Mouse (Mus musculus) hindbrain, embryonic 10.5 days (tissue): ENCODE results near the gene Prkcz. TPM values are rescaled to one million over a fixed set of nuclear protein-coding genes. Genes with fewer than 3 reads are reported as not detected.

Source experiments
- DNase-seq: peaks from one replicate; pipeline ENCODE4 v3.0.0-alpha.2; 2017; ENCODE audit warnings: low spot score
- H3K27ac ChIP-seq: fragments of 300-500 bp; sonication (generic); 2 replicates; pipeline ENCODE4 v1.5.1; 2016; ENCODE audit warnings: mild to moderate bottlenecking, moderate library complexity
- H3K27me3 ChIP-seq: fragments of 300-500 bp; sonication (generic); 2 replicates; pipeline ENCODE4 v1.6.1; 2016; ENCODE audit warnings: mild to moderate bottlenecking; ENCODE audit not compliant: poor library complexity, insufficient read depth, severe bottlenecking
- H3K36me3 ChIP-seq: fragments of 300-500 bp; sonication (generic); 2 replicates; pipeline ENCODE4 v1.6.1; 2016; ENCODE audit warnings: mild to moderate bottlenecking, moderate library complexity
- H3K4me1 ChIP-seq: fragments of 300-500 bp; sonication (generic); replicated peaks from 2 replicates; pipeline ENCODE4 v1.6.1; 2016; ENCODE audit warnings: mild to moderate bottlenecking
- H3K4me3 ChIP-seq: fragments of 300-500 bp; sonication (generic); 2 replicates; pipeline ENCODE4 v1.5.1; 2016; ENCODE audit warnings: mild to moderate bottlenecking, moderate library complexity
- H3K9me3 ChIP-seq: fragments of 300-500 bp; sonication (generic); 2 replicates; pipeline ENCODE4 v1.6.1; 2016; ENCODE audit warnings: mild to moderate bottlenecking, moderate library complexity
- WGBS: fragments of 180-500 bp; shearing (Covaris S2); methylation state at CpG from one replicate; pipeline ENCODE4 v1.1.7; 2016; 5-methylcytosine and 5-hydroxymethylcytosine counted together
- polyA plus RNA-seq: library from polyadenylated mRNA; unstranded; fragments of >200 nt; fragmentation: Nextera tagmentation; extraction: Ambion mirVana; gene quantifications from 2 replicates; pipeline ENCODE4 v1.2.1, GENCODE M21; 2016

Gene Prkcz
- polyA plus RNA-seq, 1 experiment from 2014 or later, result 19.3 TPM

DNA sequence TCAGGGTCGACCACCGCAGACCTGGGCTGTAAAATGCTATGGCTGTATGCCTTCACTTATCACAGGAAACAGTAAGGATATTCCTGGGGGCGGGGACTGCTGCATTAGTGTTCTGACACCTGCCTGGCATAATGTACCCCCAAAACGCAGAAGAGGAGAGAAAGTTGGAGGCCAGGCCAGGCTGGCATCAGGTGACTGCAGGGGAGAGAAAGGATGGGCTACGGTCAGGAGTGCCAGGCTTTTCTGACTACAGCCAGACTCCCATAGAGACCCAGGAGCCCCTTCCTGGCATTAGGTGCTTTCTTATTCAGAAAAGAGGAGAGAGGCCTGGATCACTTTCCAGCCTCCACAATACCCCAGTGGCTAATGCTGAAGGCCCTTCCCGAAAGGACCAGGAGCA is 121.7 kb downstream of the Prkcz start:
- peaks cover 32% of the 10 kb centered on the region for H3K4me1 ChIP-seq
- no peak overlapping the region for H3K27ac ChIP-seq
- no peak overlapping the region for H3K4me3 ChIP-seq
- 64% methylated on average over 6 of the region's 6 CpGs for WGBS
- no peaks in the 10 kb centered on the region for H3K9me3 ChIP-seq
- DNase-seq, result no peak
- 0 out of 2 replicates have a peak, but pooled peaks cover 6% of the 10 kb centered on the region for H3K27me3 ChIP-seq
- H3K36me3 ChIP-seq, result no peaks in the 10 kb centered on the region

DNA sequence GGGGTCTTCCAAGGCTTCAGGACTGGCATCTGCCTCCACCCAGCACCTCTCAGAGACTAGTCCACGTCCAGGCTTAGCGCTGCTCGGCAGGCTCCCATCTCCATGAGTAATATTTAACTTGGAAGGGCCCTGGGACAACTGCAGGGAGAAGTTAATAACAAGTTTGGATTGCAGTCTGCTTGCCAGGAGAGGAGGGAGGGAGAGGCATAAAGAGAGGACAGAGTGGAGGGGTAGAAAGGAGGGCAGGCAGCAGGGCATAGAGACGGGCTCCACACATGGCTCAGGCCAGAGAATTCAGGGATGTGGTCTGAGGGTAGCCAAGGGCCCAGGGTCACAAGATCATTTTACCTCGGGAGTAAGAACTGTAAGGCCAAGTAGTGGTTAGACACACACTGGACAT is 122.9 kb downstream of the Prkcz start:
- peak overlapping the region; percentile 9; the same call in 1 of the 2 replicates for H3K27ac ChIP-seq
- H3K36me3 ChIP-seq, result no peaks in the 10 kb centered on the region
- H3K4me1 ChIP-seq, result peaks cover 44% of the 10 kb centered on the region
- no peaks in the 10 kb centered on the region for H3K9me3 ChIP-seq
- WGBS, result 80% methylated on average over 5 of the region's 5 CpGs
- no peak overlapping the region for H3K4me3 ChIP-seq
- 0 out of 2 replicates have a peak, but pooled peaks cover 6% of the 10 kb centered on the region for H3K27me3 ChIP-seq
- DNase-seq, result no peak

DNA sequence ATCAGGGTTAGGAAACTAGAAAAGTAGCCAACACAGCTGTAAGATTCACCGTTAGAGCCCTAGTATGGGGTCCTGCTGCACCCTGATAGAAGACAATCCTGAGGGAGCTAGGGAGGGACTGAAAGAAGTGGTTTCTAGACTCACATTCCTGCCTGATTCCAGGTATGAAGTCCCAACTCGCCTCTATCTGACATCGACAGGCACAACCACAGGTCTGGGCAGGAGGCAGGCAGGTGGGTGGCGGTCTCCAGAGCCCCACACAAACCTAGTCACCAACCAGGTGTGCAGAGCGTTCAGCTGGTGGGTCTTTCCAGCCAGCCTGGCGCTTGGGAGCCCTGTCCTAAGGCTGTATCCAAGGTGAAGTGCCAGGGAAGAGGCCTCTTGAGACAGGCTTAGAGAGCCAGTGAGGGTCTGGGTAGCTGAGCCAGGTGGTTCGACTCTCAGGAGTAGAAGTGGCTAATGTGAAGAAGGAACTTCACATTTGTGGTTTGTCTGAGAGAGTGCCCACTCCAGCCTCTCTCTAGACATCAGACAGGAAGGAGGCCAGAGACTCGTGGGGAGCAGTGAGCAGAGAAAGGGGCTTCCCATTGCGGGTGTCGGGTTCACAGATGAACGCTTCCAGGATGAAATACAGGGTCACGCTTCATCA is 124.3 kb downstream of the Prkcz start:
- peaks cover 46% of the 10 kb centered on the region for H3K4me1 ChIP-seq
- H3K4me3 ChIP-seq, result no peak overlapping the region
- DNase-seq, result no peak
- H3K9me3 ChIP-seq, result no peaks in the 10 kb centered on the region
- 0 out of 2 replicates have a peak overlapping the region, but pooled peaks have one; percentile 53 for H3K27ac ChIP-seq
- WGBS, result 73% methylated on average over 12 of the region's 12 CpGs
- H3K27me3 ChIP-seq, result 0 out of 2 replicates have a peak, but pooled peaks cover 1% of the 10 kb centered on the region
- no peaks in the 10 kb centered on the region for H3K36me3 ChIP-seq

DNA sequence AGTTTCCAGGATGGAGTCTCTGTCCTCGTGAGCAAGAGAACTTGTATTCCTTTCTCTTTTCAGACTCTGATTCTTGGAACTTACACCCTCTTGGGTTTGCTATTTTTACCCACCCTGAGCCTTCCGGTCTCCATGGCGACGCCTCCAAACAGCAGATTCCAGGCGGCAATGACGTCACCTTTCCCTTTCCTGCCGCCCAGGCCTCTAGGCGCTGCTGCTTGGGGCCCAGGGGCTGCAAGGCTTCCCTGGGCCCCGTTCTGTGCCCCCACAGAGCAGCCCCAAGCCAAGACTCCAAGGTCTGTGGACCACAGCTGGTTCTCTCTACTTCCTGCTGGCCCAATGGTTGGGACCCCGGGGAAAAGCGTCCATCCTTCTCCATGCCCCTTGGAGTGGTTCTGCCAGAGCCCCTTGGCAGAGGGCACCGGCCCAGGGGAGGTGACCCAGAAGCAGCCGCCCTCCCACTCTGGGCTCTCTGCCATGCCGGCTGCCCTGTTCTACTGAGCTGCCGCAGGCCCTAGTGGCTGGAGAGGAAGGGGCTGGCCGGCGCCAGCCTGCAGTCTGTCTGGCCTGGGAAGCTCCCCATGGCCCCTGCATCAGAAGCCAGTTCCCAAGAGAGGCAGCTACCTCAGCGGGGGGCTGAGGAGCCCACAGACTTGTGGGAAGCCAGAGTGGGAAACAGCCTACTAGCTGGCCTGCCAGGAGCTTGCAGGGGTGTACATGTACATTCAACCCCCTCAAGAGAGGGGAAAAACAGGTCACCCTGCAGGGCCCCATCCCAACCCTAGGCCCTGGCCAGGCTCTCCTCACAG is 125.6 kb downstream of the Prkcz start:
- Histone ChIP-seq H3K9me3 (no peaks in the 10 kb centered on the region), H3K27ac (peak overlapping the region; percentile 89), H3K36me3 (no peaks in the 10 kb centered on the region), H3K4me1 (peaks cover 53% of the 10 kb centered on the region), H3K27me3 (no peaks in the 10 kb centered on the region), H3K4me3 (peak overlapping the region; percentile 22)
- WGBS, result 25% methylated on average over 18 of the region's 18 CpGs
- DNase-seq, result peak; percentile 83

DNA sequence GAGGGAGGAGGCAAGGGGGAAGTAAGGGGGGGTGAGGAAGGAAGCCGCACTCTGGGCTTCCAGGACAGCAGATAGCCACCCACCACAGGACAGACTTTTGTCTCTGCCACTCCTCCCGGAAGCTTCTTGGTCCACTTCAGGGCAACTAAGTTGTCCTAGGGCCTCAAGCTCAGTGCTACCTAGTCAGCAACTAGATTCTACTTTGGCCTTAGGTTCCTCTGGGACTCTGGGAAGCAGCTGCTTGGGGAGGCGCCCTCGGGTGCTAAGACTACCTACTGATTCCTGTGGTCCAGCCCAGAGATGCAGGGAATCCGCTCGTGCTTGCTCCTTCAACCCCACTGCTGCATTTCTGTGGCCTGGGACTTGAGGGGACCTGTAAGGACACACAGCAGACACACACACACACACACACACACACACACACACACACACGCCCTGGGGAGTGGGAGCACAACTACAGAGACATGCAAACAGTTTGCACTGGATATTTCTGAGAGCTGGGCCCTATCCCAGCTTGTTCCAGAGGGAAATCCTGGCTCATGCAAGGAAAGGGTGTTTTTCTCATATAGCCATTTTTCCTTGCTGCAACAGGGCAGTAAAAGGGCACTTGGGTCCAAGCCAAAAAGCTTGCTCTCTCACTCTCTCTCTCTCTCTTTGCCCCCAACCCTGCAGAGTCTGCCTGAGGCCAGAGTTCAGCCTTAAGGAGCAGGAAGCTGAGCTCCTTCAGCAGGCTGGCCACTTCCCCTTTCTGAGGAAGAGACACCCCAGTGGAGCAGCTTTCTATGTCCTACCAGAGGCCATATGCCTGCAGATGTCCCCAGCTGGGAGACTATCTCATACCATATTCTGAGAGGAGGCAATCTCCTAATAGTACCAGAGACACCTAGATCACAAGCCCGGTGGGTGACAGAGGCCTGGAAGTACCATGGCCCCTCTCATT is 126.5 kb downstream of the Prkcz start:
- H3K27ac ChIP-seq, result peak overlapping the region; percentile 89
- DNase-seq, result no peak
- H3K4me1 ChIP-seq, result peaks cover 53% of the 10 kb centered on the region
- WGBS, result 78% methylated on average over 8 of the region's 8 CpGs
- no peaks in the 10 kb centered on the region for H3K9me3 ChIP-seq
- H3K27me3 ChIP-seq, result no peaks in the 10 kb centered on the region
- H3K36me3 ChIP-seq, result no peaks in the 10 kb centered on the region
- peak overlapping the region; percentile 22 for H3K4me3 ChIP-seq

DNA sequence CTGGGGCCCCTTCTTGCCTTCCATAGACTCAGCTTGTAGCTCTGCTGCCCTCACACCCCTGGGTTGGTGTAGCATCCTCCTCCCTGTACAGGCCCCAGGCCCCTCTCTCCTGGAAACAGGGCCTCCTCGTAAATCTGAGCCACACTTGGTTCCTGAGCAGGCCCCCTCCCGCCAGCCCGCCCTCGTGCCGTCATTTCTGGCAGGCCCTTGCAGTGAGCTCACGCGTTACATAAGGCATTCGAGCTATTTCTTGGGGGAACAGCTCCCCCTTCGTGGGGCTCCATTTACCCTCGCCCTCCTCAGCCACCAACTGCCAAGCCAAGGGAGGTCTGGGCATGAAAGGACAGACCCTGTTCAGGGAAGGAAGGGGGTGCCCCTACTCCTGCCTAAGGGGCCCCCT is 127.3 kb downstream of the Prkcz start:
- Histone ChIP-seq H3K36me3 (no peaks in the 10 kb centered on the region), H3K4me1 (peaks cover 53% of the 10 kb centered on the region), H3K9me3 (no peaks in the 10 kb centered on the region), H3K27me3 (no peaks in the 10 kb centered on the region), H3K27ac (peak overlapping the region; percentile 89), H3K4me3 (no peak overlapping the region)
- WGBS, result 42% methylated on average over 10 of the region's 10 CpGs
- DNase-seq, result no peak

DNA sequence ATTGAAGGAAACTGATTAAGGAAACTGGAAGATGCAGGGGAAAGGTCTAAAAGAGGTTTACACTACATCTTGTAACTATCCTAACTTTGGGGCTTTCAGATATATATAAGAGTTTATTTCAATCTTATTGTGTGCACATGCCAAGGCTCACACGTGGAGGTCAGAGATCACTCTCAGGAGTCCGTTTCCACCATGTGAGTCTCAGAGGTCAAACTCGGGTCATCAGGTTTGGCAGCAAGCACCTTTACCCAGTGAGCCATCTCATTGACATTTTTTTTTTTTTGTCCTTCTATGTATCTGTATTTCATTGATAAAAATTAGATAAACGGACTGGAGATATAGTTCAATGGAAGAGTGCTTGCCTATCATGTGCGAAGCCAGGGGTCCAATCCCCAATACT is 132.7 kb downstream of the Prkcz start:
- H3K27ac ChIP-seq, result no peak overlapping the region
- H3K4me3 ChIP-seq, result no peak overlapping the region
- H3K9me3 ChIP-seq, result no peaks in the 10 kb centered on the region
- no peak for DNase-seq
- peaks cover 7% of the 10 kb centered on the region; the same call in 1 of the 2 replicates for H3K27me3 ChIP-seq
- peaks cover 18% of the 10 kb centered on the region for H3K4me1 ChIP-seq
- WGBS, result 78% methylated on average over 5 of the region's 5 CpGs
- H3K36me3 ChIP-seq, result no peaks in the 10 kb centered on the region

DNA sequence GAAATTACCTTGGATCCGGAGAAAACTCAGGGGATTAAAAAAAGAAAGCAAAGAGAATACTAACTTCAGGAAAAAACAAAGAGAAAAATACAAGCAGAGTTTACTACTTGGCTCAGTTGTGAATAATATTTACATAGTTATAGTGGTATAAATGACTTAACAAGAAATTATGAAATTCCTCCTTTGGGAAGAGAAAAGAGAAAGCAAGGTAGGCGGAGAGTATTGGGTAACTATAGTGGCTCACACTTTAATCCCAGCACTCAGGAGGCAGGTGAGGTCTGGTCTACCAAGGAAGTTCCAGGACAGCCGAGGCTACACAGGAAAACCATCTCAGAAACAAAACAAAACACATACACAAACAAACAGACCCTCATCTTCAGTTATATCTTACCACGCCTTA is 133.2 kb downstream of the Prkcz start:
- no peaks in the 10 kb centered on the region for H3K9me3 ChIP-seq
- no peak for DNase-seq
- no peak overlapping the region for H3K4me3 ChIP-seq
- WGBS, result 84% methylated on average over 4 of the region's 4 CpGs
- peaks cover 19% of the 10 kb centered on the region for H3K4me1 ChIP-seq
- H3K27me3 ChIP-seq, result peaks cover 7% of the 10 kb centered on the region; the same call in 1 of the 2 replicates
- no peaks in the 10 kb centered on the region for H3K36me3 ChIP-seq
- H3K27ac ChIP-seq, result no peak overlapping the region

DNA sequence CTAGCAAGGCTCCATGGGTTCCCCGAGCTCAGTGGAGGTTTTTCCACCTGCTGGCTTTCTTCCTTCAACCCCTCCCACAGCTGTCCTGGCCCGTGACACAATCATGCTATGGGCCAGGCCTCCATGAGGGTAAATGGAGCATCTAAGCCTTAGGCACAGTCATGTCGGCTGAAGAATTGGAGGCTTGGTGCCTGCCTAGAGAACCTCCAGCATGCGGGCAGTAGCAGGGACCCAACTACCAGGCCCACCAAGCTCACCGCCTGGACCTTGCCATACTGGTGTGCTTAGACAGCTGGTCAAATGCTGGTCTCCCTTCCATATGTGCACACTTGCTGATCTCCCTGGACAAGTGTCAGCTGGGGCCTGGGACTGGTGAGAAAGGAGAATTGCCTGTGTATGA is 135.2 kb downstream of the Prkcz start:
- WGBS, result 81% methylated on average over 5 of the region's 5 CpGs
- peaks cover 7% of the 10 kb centered on the region; the same call in 1 of the 2 replicates for H3K27me3 ChIP-seq
- no peak for DNase-seq
- no peaks in the 10 kb centered on the region for H3K9me3 ChIP-seq
- peaks cover 25% of the 10 kb centered on the region for H3K4me1 ChIP-seq
- no peak overlapping the region for H3K27ac ChIP-seq
- H3K4me3 ChIP-seq, result no peak overlapping the region
- H3K36me3 ChIP-seq, result no peaks in the 10 kb centered on the region

DNA sequence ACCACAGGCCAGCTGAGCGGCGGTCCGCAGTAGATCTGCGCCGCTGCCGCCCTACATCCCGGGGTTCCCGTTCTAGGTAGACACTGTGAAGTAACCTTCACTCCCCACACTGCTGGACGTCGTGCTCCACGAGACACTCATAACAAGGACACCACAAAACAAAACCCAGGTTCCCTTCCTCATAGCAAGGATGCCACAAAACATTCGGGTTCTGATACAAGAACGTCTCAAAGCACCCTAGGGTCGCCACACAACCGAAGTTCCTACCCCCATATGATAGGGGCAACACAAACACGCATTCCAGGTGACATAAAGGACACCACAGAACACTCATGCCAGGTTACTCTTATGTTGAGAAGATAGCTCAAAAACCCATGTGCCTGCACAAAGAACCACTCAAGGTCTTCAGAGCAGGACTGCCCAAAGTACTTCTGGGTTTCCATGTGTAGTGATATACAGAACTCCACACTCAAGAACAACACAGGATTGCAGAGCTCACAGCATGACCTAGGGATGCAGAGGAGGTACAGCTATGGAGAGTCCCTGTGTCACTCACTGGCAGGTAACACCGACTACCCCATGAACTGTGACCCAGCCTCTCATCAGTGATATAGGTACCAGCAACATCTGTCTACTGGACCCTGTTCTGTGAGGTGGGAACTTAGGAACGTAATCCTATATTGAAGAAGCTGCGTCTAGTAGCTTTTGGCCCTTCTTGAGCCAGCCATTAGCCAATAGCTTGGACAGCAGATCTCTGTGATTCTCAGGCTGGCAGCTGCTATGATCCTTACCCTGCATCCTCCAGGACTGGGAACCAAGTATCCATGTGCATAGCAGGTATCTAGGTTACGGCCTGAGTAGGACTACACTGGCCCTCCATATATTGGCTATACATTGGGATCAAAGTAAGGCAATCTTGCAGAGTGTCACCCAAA is 137.3 kb downstream of the Prkcz start:
- peaks cover 7% of the 10 kb centered on the region; the same call in 1 of the 2 replicates for H3K27me3 ChIP-seq
- H3K9me3 ChIP-seq, result no peaks in the 10 kb centered on the region
- no peaks in the 10 kb centered on the region for H3K36me3 ChIP-seq
- peak overlapping the region; percentile 98 for H3K27ac ChIP-seq
- 34% methylated on average over 20 of the region's 20 CpGs for WGBS
- DNase-seq, result no peak
- H3K4me3 ChIP-seq, result peak overlapping the region; percentile 95
- H3K4me1 ChIP-seq, result peaks cover 45% of the 10 kb centered on the region

DNA sequence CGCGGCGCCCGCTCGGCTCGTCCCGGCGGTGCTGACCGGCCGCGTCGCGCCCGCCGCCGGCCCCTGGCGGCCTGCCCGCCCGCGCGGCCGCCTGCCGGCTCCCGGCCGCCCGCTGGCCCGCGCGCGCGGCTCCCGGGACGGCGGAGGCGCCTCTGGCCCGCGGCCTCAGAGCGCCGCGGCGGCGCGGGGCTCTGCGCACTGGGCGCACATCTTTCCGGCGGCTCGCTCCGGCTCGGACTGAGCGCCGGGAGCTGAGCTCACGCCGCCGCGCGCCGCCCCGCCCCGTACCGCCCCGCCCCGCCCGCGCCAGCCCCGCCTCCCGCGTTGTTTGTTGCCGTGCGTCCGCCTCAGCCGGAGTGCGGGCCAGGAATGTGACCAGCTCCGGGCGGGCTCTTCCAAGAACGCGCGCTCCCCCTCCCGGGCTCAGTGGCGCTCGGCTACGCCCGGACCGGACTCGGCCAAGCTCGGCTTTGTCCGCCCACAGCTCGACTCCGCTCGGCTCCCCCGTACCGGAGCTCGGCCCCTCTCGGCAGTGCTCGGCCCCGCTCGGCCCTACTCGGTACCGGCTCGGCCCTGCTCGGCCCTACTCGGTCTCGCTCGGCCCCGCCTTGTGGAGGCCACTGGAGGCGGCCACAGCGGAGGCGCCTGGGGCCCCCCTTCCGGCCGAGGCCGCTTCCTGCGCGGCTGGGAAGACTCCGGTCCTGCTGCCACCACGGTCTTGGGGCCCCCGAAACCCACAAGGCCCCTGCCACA is 138.1 kb downstream of the Prkcz start:
- DNase-seq, result peak; percentile 100
- 5% methylated on average over 115 of the region's 116 CpGs for WGBS
- Histone ChIP-seq H3K36me3 (peaks cover 6% of the 10 kb centered on the region; the same call in 1 of the 2 replicates), H3K9me3 (no peaks in the 10 kb centered on the region), H3K4me1 (peaks cover 53% of the 10 kb centered on the region), H3K27ac (peak overlapping the region; percentile 98), H3K27me3 (peaks cover 7% of the 10 kb centered on the region; the same call in 1 of the 2 replicates), H3K4me3 (peak overlapping the region; percentile 95)
